Mouse (Mus musculus) NIH3T3 (cell line): ENCODE data around the gene Slc9b2.

Experiments used
- DNase-seq: peaks from one replicate; pipeline ENCODE4 v3.0.0-alpha.2; 2012; ENCODE audit warnings: low read depth

Slc9b2 gene

DNA sequence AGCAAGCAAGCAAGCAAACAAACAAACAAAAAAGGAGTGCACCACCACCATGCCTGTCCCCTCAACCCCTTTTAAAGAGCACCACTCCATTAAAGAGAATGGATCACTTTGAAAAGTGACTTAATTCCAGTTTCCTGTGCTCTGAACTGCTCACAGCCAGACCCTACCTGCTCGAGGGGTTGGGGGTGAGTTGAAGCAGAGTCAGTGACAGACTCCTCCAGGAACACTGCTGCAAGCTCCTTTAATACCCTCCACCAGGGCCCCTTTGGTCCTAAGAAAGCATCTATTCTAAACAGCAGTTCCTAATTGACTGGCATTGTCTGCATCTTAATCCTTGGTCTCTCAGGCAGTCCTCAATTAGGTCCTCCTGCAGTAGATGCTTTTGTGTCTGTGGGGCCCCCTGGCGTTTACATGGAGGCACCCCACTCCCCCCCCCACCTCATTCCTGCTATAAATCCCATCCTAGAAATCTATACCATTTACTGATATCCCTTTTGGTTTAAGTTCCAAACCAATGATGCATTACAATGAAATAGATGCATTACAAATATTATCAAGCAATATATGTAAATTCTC lies 5.5 kb downstream of the Slc9b2 start:
- DNase-seq = peak; percentile 17

DNA sequence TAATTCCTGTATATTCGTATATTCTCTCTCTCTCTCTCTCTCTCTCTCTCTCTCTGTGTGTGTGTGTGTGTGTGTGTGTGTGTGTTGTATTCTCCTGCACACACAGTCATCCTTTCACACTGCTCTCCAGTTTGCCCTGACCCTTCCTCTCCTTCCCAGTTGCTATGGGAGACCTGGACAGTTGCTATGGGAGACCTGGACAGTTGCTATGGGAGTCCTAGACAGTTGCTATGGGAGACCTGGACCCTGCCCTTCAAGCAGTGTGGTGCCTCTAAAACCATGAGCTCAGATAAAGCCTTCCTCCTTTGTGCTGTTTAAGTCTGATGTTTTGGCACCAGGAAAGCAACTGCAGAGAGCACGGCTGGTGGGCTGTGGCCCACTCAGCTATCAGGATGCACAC lies 6.2 kb downstream of the Slc9b2 start:
- DNase-seq = no peak

DNA sequence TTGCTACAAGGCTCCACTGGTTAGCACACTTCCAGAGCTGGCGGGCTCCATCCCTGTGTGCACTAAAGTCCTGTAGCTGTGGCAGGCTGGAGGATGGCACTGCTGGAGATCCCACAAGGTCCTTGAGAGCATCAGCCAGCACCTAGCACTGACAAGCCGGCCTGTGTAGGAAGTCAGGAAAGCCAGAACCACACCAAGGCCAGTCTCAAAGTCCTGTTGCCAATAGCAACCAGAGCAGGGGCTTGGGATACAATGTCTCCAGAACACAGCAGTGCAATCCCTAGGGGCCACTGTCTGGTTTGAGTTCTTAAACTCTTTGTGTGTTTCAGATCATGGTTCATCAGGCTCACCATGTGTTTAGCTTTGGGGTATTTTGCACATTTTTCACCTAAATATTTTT lies 7.3 kb downstream of the Slc9b2 start:
- DNase-seq = no peak

DNA sequence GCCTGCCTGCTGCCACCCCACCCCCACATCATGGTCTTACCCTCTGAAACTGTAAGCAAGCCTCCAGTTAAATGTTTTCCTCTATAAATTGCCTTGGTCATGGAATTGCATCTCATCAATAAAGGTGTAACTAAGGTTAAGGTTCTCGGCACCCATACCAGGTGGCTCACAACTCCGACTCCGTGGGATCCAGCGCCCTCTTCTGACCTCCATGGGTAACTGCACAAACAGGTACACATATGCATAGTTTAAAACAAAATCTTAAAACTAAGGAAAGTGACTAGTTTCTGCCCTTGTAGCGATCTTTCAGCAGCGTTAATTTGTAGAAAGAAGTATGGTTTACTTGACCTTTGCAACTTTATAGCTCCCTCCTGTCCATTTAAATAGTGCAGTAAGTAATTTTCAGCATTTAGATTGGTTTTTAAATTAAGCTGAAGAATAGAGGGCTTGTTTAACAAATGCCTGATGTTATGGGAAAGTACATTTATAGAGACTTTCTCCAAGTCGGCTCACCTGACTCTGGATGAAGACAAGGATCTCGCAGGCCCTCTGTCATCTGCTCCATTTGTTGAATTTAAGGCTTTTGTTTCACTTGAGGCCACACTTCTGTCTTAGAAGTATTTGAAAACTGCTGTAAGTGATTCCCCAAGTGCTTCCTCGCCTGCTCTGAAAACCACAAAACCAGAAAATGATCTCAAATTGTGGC lies 8.4 kb downstream of the Slc9b2 start:
- no peak for DNase-seq

GRCm38 (mm10) chr3:135318331-135318730 lies 10.8 kb downstream of the Slc9b2 start:
- no peak for DNase-seq

- no peak for DNase-seq
These were observed 16.9 kb downstream of the Slc9b2 start for GRCm38 (mm10) chr3:135324354-135324753.

DNA sequence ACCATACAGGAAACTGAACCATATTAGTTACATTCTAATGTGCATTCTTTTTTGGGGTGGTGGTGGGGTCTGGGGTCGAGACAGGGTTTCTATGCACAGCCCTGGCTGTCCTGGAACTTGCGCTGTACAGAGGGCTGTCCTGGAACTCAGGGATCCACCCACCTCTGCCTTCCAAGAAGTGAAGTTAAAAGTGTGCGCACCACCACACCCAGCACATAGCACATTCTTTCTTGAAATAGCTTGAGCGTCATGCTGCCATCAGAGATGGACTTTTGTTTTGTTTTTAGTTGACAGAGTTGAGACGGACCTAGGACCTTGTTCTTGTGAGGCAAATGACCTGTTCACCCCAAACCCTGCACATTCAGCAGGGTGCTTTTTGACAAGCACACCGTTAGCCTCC lies 19.7 kb downstream of the Slc9b2 start:
- no peak for DNase-seq

- peak; percentile 46 for DNase-seq
These were observed 20.1 kb downstream of the Slc9b2 start for GRCm38 (mm10) chr3:135327601-135328000.

- DNase-seq = peak; percentile 72
These were observed 21.1 kb downstream of the Slc9b2 start for GRCm38 (mm10) chr3:135328560-135328959.

GRCm38 (mm10) chr3:135332691-135333090 lies 25.2 kb downstream of the Slc9b2 start:
- DNase-seq = peak; percentile 8

- DNase-seq = no peak
These were observed 26.3 kb downstream of the Slc9b2 start for GRCm38 (mm10) chr3:135333763-135334162.

DNA sequence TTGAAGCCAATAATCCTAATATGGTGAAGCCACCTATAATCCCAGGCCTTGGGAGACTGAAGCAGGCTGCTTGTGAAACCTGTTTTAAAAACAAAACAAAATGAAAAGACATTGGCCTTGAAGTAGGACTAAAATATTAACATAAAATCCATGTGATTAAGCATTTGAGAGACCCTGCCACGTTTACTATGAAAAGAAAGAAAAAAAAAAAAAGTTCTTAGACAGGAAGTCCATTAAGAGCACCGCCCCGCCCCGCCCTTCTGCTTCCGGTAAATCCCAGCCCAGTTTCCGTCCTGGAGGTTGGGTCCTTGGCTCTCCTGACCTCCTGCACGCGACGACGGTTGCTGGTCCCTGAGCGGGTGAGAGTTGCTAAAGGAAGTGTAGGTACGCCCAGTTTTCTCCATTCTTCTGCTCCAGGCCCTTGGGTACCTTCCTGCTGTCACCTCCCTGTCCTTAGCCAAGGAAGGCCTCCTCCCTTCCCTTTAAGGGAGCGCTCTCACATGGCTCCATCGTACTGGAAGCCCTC lies 40.3 kb downstream of the Slc9b2 start, which contains the start of gene Slc9b1:
Gene Slc9b1 (plus strand): TSS at position 291 of the 526 bp plus-strand sequence.
- no peak for DNase-seq

- DNase-seq = no peak
These were observed 41.5 kb downstream of the Slc9b2 start for GRCm38 (mm10) chr3:135349022-135349421.

DNA sequence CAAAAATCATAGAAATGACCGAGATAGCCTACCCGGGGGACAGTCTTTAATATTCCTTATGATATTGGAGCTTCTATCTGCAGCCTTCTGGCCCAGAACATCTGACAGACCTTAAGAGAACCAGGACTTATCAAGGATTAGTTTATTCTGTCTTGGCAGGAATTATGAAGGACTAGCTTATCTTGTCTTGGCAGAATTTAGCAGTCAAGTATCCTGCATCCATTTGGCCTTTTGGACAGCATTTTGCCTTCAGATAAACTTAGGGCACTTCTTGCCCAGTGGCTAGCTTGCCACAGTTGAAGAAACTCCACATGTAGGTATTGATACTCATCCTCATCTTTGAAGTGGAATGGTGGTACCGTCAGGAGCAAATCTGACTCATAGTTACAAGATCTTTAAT lies 44.4 kb downstream of the Slc9b2 start:
- DNase-seq = no peak

DNA sequence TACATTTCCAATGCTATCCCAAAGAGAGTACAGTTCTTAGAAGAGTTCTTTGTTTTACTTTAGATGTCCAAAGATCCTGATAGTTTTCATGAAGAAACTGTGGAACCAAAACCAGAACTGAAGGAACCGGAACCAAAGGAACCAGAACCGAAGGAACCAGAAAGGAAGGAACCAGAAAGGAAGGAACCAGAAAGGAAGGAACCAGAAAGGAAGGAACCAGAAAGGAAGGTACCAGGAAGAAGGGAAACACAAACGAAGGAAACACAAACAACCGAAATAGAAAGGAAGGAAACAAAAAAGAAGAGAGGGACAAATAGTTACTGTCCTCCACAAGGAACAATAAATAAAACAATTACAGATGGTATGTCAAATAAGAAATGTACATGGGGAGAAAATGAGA lies 49.9 kb downstream of the Slc9b2 start:
- no peak for DNase-seq

- peak; percentile 18 for DNase-seq
These were observed 68.3 kb downstream of the Slc9b2 start for GRCm38 (mm10) chr3:135375836-135376235.

DNA sequence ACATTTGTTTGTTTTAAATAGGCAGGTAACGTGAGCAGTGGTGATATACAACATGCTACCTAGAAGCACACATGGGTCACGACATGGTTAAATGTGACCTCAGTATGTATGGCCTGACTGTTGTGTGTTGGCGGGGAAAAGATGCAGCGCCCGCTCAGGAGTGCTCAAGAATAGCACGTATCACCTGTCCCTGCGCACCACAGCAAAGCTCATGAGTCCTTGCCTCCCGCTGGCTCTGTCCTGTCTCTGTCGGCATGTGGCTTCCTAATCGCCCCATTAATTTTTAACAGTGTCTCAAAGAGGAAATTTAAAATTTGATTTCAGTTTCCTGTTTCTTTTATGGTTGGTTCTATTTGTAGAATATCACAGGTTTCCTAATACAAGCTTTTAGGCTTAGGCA lies 69.9 kb downstream of the Slc9b2 start:
- no peak for DNase-seq

DNA sequence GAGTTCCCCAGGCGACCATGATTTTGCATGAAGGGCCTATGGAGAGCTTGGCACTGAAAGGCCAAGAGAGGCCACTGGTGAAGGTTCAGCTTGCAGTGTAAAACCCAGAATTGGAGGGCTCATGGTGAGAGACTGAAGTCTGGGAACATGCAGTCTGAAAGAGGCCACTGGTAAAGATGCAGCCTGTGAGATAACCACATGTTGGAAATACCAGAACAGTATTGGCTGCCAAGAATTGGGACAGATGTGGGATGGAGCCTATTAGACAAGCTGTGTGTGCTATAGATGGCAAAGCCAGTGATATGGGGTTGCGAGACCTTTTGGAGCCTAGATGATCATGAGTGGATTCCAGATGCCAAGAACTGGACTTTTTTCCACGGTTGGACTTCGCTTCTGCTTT lies 72.4 kb downstream of the Slc9b2 start:
- DNase-seq = no peak

DNA sequence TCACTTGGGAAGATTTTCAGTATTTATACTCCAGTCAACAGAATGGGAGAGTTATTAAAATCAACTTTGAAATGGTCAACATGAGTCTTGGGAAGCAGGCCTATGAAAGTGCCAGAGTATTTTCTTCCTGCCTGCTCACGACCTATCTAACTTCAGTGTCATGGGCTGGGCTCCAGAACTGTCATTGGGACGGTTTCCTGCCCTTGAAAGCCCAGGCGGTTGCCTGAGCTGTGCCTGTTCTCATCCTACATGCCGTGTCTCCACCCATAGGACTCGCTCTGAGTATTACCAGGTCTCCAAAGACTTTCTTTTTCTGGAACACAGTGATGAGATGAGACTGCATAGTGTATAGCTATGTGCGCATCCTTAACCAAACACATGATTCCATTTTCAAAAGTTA lies 85.7 kb downstream of the Slc9b2 start:
- no peak for DNase-seq
